Mouse (Mus musculus) left cerebral cortex, adult 8-10 months (tissue): ENCODE measurements around the gene Hspb6. TPM values are rescaled to one million over a fixed set of nuclear protein-coding genes. Genes with fewer than 3 reads are reported as not detected.

Experiments
- DNase-seq, 2 experiments: peaks; one replicate each; pipeline ENCODE4 v3.0.0; 2022; ENCODE audit warnings: low spot score in 2 of 2
- total RNA-seq, 4 experiments: library from RNA; stranded (reverse); gene quantifications; 2 replicates each; pipeline ENCODE4 v1.2.4; 2022

Gene Hspb6
- total RNA-seq = 1 to 10 TPM; 5.5 to 8.1 (median 6.4) TPM

- DNase-seq = peak; percentile 84 to 97
These were observed at the start of gene Hspb6, which contains the start of gene Proser3 for GRCm38 (mm10) chr7:30552102-30553020. Hspb6 (plus strand) TSS chr7:30552178. Proser3 (minus strand) TSS chr7:30552299.

GRCm38 (mm10) chr7:30508061-30508460 lies 43.9 kb upstream of the Hspb6 start:
- DNase-seq = no peak

GRCm38 (mm10) chr7:30515003-30515760 lies 36.8 kb upstream of the Hspb6 start:
- DNase-seq = no peak

GRCm38 (mm10) chr7:30518325-30518724 lies 33.7 kb upstream of the Hspb6 start:
- DNase-seq = no peak

- no peak for DNase-seq
These were observed 31.6 kb upstream of the Hspb6 start for GRCm38 (mm10) chr7:30520396-30520795.

GRCm38 (mm10) chr7:30520856-30521255 lies 31.1 kb upstream of the Hspb6 start:
- DNase-seq = no peak

GRCm38 (mm10) chr7:30522871-30523270 lies 29.1 kb upstream of the Hspb6 start:
- no peak for DNase-seq

- no peak for DNase-seq
These were observed 27.5 kb upstream of the Hspb6 start for GRCm38 (mm10) chr7:30524487-30524886.

GRCm38 (mm10) chr7:30525954-30526353 lies 26.0 kb upstream of the Hspb6 start:
- DNase-seq = no peak

GRCm38 (mm10) chr7:30526399-30526798 lies 25.6 kb upstream of the Hspb6 start:
- no peak for DNase-seq

- DNase-seq = no peak
These were observed 25.0 kb upstream of the Hspb6 start for GRCm38 (mm10) chr7:30526981-30527380.

- DNase-seq = peak; percentile 58 to 85
These were observed 20.6 kb upstream of the Hspb6 start for GRCm38 (mm10) chr7:30531291-30531815.

GRCm38 (mm10) chr7:30532931-30533330 lies 19.0 kb upstream of the Hspb6 start:
- DNase-seq = no peak

- no peak for DNase-seq
These were observed 17.9 kb upstream of the Hspb6 start for GRCm38 (mm10) chr7:30533941-30534632.

- peak; percentile 88 to 98 for DNase-seq
These were observed 17.1 kb upstream of the Hspb6 start, which contains the start of gene Arhgap33 for GRCm38 (mm10) chr7:30534633-30535577. Arhgap33 (minus strand) TSS chr7:30535060.

GRCm38 (mm10) chr7:30540572-30540971 lies 11.4 kb upstream of the Hspb6 start:
- no peak for DNase-seq

- DNase-seq = no peak
These were observed 7.7 kb upstream of the Hspb6 start for GRCm38 (mm10) chr7:30544327-30544726.

GRCm38 (mm10) chr7:30549880-30550279 lies 2.1 kb upstream of the Hspb6 start:
- DNase-seq = no peak

GRCm38 (mm10) chr7:30550603-30551002 lies 1.4 kb upstream of the Hspb6 start:
- no peak for DNase-seq

GRCm38 (mm10) chr7:30551445-30552101 lies 405 bp upstream of the Hspb6 start:
- no peak for DNase-seq
